Mouse (Mus musculus) gonadal fat pad, adult 2 months (tissue): ENCODE measurements around the gene Lins1. TPM values are rescaled to one million over a fixed set of nuclear protein-coding genes. Genes with fewer than 3 reads are reported as not detected.

Source experiments
- DNase-seq: peaks from one replicate; pipeline ENCODE4 v3.0.0-alpha.2; 2012; ENCODE audit warnings: low read depth
- polyA plus RNA-seq: library from polyadenylated mRNA; depleted of rRNA; stranded (reverse); fragments of >200 nt; gene quantifications from 2 replicates; pipeline ENCODE4 v1.2.3, GENCODE M21; 2012; rRNA removed

Lins1 gene
- polyA plus RNA-seq, 1 experiment: 16.1 TPM

DNA sequence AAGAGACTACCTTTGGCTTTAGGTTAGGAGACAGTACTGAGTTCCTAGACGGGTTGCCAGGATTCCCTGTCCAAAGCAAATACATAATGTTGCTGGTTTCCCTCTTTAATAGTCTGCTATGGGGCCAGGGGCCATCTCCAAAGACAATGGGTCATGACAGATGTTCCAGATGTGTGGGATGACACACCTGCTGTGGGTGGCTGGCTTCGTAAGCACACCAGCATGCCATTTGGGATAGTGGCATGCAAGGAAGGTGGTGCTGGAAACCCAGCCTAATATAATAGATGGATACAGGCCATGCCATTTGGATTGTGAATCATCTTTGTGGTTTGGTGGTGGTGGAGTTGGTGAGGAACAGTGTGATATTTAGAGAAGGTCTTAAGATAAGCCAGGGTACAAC lies 39.5 kb downstream of the Lins1 start:
- peak; percentile 50 for DNase-seq

DNA sequence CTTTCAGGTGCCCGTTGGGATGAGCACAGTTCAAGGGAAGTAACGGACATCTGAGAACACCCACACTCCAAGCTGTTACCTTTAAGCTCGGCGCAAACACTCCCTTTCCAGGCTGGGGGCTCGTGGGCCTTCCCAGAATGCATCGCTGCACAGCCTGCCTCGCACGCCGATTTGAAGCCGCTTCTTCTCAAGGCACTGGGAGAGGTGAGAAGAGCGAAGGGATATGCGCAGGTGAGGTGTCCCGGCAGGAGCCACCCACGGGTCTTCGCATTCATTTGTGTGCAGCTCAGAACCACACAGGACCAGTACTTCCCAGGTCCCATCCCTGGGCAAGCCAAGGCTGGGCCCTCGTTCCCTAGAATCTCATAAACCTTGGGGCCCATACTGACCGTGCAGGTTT lies 43.7 kb downstream of the Lins1 start:
- no peak for DNase-seq

DNA sequence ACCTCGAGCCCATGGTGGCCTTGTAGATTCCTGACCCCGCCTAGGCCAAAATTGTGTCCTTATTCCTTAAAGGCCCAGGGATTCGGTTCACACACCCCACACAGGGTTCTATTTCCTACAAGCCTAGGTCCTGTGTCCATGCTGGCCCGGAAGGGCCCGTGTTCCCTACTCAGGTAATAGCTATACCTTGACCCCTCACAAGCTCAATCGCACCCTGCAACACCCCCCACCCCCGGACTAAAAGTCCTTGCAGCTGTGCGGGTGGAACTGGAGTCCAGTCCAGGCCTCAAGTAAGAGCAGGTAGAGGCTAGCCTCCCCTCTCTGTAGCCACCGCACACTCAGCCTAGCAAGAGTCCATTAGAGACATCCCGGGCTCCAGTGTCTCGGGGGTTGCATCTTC lies 44.2 kb downstream of the Lins1 start:
- no peak for DNase-seq

DNA sequence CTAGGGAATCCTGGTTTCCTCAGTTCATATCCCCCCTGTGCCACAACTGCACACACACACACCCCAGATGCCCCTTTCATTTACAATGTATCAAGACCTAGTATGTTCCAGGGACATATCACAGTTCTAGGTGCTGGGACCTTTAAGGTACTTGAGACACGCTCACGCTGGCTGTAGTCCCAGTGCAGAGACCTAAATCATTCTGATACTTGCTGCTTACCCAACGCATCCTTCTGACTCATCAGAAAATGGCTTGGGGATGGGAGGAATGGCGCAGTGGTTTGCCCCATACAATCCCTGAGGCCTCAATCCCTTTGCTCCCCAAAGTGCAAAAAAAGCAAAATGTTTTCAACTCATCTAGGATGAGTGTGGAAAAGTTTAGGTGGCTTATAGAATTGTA lies 44.8 kb downstream of the Lins1 start:
- no peak for DNase-seq

DNA sequence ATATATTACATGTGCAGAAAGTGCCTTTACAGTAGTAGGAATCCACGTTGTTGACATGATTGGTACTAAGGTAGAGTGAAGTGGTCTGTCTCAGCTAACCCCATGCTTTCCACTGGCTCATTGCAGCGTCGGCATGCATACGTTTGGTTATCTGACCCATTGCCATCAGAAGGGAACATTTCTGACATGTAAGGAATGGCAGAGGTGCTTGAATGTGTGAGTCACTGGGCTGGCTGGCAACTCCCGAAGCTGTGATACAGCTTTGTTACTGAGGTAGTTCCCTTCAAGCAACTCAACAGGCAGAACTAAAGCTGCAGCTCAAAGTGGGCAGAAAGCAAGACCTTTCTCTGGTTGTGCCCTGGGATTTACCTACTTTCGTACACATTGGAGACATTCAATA lies 45.3 kb downstream of the Lins1 start:
- DNase-seq: no peak

DNA sequence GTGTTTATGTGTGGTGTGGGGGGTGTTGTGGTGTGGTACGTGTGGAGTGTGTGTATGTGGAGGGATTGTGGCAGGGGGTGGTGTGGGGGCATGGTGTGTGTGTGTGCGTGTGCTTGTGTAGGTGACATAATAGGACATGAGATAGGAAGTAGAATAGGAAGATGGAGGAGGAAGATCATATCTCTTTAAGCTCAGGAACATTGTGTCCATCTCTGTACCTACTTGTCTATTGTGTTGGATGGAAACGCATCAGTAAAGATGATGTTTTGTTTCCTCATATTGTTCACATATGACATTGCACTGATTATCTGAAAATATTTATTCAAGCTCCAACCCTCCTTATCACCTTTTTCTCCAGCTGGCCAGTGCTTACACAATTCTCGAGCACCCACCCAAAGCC lies 47.7 kb downstream of the Lins1 start:
- DNase-seq: no peak

DNA sequence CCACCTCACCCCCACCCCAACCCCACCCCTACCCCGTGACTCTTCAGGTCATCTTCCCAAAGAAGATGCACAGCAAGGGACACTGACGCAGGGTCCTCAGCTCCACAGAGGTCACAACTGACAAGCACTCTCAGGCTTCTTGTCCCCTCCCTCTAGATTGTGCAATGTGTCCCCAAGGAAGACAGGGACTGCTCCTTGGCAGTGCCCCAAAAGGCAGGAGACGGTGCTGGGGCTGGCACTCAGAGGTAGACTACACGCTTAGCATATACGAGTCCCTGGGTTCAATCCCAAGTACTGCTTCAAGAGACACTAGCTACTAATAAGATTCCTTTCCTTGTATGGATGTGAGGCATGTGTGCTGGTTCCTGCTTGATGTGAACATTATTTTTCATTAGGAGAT lies 51.3 kb downstream of the Lins1 start:
- no peak for DNase-seq

DNA sequence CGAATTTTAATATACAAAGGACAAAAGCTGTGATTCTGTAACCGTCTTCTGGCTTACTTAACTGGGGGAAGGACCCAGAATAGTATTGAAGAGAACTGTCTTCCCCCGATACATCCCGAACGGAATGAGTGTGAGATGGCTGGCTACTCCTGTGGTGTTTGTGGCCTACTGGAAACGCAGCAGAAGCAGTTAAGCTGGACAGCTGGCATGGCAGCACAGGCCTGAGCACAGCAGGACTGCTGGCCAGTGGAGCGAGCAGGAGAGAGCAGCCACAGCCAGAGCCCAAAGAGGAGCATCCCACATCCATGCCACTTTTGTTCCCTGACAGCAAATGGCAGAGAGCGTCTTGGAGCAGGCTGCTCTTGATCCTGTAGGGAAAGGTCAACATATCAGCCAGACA lies 51.7 kb downstream of the Lins1 start:
- DNase-seq: no peak

DNA sequence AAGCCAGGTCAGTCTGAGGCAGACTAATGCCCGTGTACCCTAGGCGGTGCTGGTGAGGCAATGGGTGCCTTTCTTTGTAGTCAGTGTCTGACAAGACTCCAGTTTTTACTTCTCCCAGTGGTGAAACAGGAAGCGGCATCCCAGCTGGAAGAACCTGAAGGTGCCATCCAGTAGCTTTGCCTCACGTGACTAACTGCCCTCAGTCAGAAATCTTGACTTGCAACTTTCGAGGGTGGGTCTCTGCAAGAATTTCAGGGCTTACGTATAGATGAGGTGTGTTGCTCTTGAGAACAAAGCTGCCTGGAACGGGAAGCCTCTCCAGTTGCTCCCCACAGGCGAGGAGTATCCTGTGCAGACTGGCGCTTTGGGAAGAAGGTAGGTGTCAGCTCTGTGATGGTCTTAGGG lies 53.7 kb downstream of the Lins1 start, which contains the start of gene Cers3:
Gene Cers3, plus strand, starts transcription at position 128 of the 405 bp plus-strand sequence.
- DNase-seq: no peak

DNA sequence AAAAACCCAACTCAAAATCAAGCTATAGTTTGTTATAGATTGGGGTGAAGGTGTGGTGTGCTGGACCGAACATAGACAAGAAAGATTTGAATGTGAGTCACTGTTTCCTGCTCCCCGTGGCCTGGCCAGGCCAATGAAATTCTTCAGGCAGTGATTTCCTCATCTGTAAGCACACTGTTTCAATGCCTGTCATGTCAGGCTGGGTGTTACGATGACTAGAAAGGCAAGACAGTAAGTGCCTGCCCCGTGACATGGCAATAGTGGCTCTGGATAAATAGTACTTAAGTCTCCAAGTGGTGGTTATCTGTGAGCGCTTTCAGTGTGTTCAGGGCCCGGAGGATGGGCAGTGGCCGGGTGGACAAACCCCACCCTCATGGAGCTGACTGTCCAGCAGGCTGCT lies 57.3 kb downstream of the Lins1 start:
- no peak for DNase-seq

DNA sequence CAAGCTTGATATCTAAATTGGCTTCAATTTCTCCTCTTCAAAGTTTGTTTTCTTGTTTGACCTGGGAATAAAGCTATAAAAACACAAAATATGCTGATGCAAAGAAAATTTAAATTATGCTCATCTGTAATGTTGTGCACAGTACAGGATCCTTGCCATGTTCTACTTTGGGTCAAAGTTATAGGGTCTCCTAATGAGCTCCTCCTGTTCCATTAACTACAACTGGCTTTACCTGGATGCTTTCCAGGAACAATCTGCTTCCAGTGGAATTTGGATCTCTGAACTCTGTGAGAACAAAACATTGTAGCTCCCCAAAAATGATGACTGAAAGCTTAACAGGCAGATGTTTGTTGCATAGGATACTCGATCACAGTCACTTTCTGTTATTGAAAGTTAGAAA lies 60.3 kb downstream of the Lins1 start:
- no peak for DNase-seq

DNA sequence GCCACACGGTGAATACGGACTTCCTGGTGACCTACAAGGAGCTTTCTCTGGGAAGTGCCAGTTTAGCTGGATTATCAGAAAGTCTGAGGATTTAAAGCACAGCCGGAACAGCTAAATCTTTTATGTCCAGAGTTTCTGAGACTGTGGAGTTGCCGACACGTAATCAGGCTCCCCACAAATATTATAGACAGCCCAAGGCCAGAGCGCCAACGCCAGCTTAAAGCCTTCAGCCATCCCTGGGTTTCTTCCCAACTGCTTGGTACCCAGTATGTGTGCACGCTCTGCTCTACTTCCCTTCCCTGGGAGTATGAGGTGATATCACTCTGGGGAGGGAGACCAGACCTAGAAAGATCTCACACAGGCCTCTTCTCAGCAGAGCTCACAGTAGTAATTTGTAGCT lies 64.1 kb downstream of the Lins1 start:
- DNase-seq: no peak

DNA sequence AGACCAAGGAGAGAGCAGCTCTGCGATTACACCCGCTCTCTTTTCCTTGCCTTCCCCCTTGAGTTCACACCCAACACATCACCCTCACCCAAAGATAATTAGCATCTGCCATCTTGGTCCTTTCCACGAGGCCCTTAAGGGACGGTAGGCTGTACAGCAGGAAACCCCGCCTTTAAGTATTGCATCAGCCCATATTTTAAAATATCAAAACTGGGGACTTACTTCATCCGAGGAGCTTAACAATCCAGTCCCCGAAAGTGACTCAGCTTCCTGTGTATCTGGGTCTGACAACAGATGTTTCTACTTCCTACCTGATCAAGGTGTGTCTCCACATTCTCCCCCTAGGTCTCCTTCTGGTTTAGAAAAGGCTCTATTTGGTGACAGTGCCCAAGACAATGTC lies 65.9 kb downstream of the Lins1 start:
- DNase-seq: no peak

Other genes starting within 250 kb of the Lins1 start
- gene Asb7, start 293 bp upstream of the Lins1 start, polyA plus RNA-seq: 7.2 and 7.3 TPM in 2 replicates
- 0.91 and 1.7 TPM in 2 replicates for gene Cers3, start 53.6 kb downstream of the Lins1 start, polyA plus RNA-seq
- gene Adamts17, start 149.8 kb downstream of the Lins1 start, polyA plus RNA-seq: 0.88 and 0.89 TPM in 2 replicates